Mouse (Mus musculus): ENCODE data around the gene Cyp3a16.
"Not testable (repeated sequence)": the region's sequence is repeated elsewhere in the genome, so short reads cannot be mapped to it uniquely, and the experiment has no call there.

The Cyp3a16 gene

GRCm38 (mm10) chr5:145469623-145470022 lies at the start of gene Cyp3a16:
Gene Cyp3a16, minus strand, starts transcription at chr5:145469723.
- DNase-seq = not testable (repeated sequence)

DNA sequence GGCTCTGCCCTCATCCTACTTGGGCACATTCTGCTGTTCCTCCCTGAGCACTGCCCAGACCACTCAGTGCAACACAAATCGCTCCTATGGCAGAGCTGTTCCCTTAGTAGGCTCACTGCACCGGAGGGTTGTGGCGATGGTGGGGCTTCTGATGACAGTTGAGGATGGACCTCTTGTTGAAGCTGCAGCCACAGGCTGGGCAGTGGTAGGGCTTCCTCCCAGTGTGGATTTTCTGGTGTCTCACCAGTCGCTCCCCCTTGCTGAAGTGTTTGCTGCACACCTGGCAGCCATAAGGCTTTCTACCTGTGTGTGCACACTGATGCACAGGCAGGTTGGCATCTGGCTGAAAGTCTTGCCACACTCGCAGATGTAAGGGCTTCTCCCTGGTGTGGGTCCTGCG lies 20.8 kb upstream of the Cyp3a16 start:
- no peak for DNase-seq

GRCm38 (mm10) chr5:145464304-145465088 lies 5.0 kb downstream of the Cyp3a16 start:
- DNase-seq = no peak

DNA sequence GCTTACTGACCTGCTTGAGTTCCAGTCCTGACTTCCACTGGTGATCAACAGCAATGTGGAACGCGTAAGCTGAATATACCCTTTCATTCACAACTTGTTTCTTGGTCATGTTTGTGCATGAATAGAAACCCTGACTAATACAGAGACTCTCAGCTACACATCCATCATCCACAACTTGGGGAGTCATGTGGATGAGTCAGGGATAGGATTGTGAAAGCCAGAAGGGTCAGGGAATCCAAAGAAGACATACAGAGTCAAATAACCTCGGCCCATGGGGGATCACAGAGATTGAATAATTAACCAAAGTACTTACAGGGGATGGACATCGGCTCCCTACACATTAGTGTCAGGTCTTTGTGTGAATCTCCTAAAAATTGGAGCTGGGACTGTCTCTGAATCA lies 7.2 kb downstream of the Cyp3a16 start:
- no peak for DNase-seq

GRCm38 (mm10) chr5:145454389-145454788 lies 15.1 kb downstream of the Cyp3a16 start:
- DNase-seq = no peak

- DNase-seq = no peak
Observed at GRCm38 (mm10) chr5:145433688-145434087, 35.8 kb downstream of the Cyp3a16 start.

DNA sequence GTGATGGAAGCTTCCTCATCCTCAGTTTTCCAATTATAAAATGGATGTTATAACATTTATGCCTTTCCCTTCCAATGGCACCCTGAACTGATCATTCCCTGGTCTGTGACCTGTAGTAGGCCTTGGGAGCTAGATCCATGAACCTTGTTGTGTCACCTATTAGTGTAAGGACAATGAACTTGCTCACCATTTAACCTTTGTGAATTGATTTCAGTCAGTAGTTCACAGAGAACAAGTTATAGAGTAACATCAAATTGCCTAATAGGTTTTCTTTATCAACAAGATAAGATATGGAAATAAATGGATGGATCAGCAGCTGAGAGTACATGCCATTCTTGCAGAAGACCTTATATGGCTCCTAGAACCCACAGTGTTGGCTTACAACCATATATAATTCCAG lies 38.5 kb downstream of the Cyp3a16 start:
- no peak for DNase-seq

GRCm38 (mm10) chr5:145422287-145422686 lies 47.2 kb downstream of the Cyp3a16 start:
- DNase-seq = no peak

- DNase-seq = not testable (repeated sequence)
Observed at GRCm38 (mm10) chr5:145415416-145415815, 54.1 kb downstream of the Cyp3a16 start.
